Mouse (Mus musculus) left cerebral cortex, postnatal 4 days (tissue): Measurements from ENCODE around the gene Anks1. TPM values are rescaled to one million over a fixed set of nuclear protein-coding genes. Genes with fewer than 3 reads are reported as not detected.
A peak's percentile ranks its signal among the peaks of the same experiment; 100 is the strongest.

Source experiments
- DNase-seq: peaks from one replicate; pipeline ENCODE4 v3.0.0-alpha.2; 2022
- intact Hi-C: fragments of 180-260 bp; cut with DNase I; formaldehyde crosslinking; loops from one replicate; pipeline ENCODE4 v1.15.1; 2025
- total RNA-seq, 2 experiments: library from RNA; stranded (reverse); gene quantifications; 2 replicates each; pipeline ENCODE4 v1.2.3; 2021

Gene Anks1
- total RNA-seq, 2 experiments from 2014 or later: 45.5 to 46.5 TPM

DNA sequence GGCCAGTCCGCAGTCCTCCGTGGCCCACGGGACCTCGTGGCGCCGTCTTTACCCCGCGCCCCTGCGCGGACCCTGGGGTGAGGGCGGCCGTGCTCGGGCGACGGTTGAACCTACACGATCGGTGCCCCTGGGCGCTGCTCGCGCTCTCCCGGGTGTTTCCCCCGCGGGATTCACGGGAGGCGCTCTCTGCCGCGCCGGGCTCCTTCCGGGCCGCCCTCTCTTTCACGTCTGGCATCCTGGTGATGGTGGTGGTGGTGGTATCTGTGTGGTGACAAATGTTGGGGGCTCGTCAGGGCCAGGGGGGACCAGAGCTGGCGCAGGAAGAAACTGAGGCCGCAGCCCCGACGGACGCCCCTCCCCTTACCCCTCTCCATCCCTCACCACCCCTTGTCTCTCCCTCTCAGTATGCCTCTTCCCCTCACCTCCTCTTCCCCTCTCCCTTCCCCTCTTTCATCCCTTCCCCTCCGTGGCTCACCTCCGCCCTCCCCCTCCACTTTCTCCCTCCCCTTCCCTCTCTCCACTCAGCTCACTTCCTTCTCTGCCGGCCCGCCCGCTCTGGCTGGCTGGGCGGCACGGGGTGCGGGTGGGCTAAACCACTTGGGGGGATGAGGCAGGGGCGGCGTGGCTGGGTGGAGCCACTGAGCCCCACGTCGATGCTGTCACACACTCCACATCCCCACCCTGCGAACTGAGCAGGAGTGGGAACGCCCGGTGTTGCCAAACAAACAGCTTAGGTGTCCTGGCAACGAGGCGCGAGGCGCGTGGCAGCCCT lies 171.1 kb downstream of the Anks1 start, which contains the start of gene Tcp11:
Gene Tcp11 (minus strand): TSS at position 595 of the 772 bp plus-strand sequence.
- intact Hi-C loops: loop anchor here (2.0 to 10.0 kb wide), 4 partner anchors 55 to 225 kb away; partner anchors contain the start of genes Anks1 and Taf11
- DNase-seq: peak; percentile 86

DNA sequence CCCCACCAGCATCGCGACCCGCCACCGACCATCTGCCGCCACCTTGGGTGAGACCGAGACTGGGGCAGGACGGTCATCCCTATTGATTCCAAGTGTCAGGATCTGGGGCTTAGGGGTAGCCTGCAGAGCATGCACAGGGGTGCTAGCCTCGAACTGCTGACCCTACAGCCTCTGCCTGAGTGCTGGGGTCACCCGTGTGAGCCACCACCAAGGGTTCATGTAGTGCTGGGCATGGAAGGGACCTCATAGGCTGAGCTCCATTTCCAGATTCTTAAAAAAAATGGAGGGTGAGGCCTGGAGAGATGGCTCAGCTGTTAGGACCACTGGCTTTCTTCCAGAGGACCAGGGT lies 171.7 kb downstream of the Anks1 start:
- intact Hi-C loops: loop anchor here (2.0 to 10.0 kb wide), 4 partner anchors 54 to 224 kb away; partner anchors contain the start of genes Anks1 and Taf11
- DNase-seq: no peak

DNA sequence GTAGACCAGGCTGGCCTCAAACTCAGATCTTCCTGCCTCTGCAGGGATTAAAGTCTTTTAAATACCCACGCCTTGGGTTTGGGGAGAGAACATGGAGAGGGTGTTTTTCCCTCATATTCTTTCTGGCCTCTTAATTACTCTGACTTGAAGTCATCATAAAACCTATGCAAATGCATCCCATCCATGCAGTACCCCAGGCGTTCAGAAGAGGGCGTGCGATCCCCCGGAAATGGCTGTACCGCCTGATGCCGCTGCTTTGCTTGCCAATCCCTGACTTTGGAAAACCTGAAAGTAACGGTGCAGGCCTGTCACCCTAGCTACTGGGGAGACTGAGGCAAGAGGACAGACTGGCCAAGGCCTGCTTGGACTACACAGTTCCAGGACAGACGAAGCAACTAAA lies 172.3 kb downstream of the Anks1 start:
- peak; percentile 53 for DNase-seq
- intact Hi-C loops: loop anchor here (2.0 to 10.0 kb wide), 4 partner anchors 53 to 223 kb away; partner anchors contain the start of genes Anks1 and Taf11

DNA sequence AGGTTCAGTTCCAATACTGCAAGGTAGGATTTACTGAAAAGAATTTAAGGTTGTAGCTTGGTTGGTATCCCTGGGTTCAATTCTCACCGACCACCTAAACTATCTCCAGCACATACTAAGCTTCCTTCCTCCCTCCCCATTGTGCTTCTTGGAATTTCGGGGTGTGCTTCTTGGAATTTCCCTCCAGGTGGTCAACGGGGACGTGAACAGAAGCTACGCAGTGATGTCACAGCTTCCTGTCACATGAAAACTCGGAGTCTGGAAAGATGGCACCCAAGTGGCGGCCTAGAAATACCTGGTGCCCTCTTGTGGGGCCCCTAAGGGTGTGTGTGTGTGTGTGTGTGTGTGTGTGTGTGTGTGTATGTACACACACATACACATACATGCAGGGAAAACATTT lies 172.8 kb downstream of the Anks1 start:
- no peak for DNase-seq
- intact Hi-C loops: loop anchor here (2.0 to 10.0 kb wide), 4 partner anchors 53 to 223 kb away; partner anchors contain the start of genes Anks1 and Taf11

DNA sequence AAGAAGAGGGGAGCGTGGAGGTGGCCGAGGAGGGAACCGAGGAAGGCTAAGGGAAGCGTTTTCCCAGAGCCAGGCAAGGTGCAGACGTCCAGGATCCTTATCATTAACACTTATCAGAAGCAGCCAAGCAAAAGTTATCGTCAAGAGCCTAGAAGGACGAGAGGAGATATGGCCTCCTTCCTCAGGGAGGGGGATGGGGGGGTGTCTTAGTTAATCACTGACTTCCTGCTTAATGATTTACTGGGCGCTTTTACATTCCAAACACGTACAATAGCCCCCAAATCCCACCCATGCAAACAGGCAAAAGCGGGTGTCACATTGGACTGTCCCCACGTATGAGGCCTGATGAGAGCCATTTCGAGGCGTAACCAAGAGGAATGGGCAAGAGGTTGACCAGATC lies 173.8 kb downstream of the Anks1 start:
- intact Hi-C loops: loop anchor here (5.0 to 10.0 kb wide), 3 partner anchors 52 to 222 kb away; no protein-coding TSS in a partner anchor

DNA sequence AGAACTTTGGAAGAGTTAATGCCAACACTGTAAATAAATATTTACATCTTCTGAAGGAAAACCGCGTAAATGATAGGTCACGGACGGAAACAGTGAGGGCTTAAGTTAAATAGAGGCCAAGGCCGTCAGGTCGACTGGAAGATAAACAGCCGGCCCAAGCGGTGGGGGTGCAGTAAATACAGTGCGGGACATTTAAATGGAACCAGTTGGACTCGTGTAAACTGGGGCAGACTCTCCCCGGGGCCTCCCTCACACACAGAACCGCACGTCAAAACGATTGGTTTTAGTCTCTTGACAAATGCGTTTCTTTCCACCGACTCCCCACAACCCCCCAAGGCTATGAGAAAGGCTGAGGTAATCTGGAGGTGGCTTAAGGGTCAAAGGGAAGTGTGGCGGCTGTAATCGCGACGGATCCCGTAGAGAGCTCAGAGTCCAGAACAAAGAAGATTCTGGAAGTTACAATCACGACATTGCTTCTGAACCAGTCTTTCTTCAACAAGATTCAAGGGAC lies 175.3 kb downstream of the Anks1 start:
- intact Hi-C loops: loop anchor here (5.0 to 10.0 kb wide), 3 partner anchors 50 to 220 kb away; no protein-coding TSS in a partner anchor
- DNase-seq: no peak

More for the DNA sequence above, 173.8 kb downstream of the Anks1 start:
- no peak for DNase-seq

DNA sequence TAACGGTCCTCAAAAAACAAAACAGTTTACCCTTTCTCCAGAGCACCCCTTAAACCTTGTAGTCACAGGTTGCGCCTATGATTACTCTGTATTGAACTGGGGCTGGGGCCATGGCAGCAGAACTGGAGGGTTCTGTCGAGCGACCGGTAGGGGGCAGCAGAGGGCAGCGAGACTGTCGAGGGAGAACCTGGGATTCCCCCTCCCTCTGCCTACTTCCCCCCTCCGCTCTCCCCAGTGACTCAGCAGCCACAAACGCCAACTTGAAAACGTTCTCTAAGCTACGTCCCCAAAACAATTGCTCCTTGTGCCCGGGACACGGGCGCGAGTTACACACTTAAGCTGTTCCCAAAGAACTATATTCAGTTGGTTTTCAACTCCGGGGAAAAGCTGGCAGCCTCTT lies 175.9 kb downstream of the Anks1 start:
- intact Hi-C loops: loop anchor here (5.0 to 10.0 kb wide), 3 partner anchors 50 to 220 kb away; no protein-coding TSS in a partner anchor

DNA sequence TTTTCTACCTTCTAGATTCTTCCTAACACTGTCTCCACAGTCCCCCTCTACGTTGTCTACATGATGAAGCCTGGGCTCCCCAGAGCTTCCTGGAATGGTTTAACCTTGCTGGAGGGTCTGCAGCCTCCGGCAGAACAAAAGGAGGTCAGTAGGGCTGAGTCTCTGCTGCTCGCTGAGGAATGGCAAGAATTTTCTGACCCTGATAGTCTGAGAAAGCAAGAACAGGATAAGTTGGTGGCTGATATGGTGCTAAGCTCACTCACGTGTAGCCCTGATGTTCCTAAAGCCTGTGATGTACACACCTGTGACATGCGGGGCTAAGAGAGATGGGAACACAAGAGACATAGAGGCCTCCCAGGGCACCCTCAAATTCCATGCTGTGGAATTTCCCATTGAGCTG lies 178.3 kb downstream of the Anks1 start:
- DNase-seq: no peak
- intact Hi-C loops: loop anchor here (10.0 kb wide), 2 partner anchors 47 to 217 kb away; no protein-coding TSS in a partner anchor

More for the DNA sequence above, 175.9 kb downstream of the Anks1 start:
- peak; percentile 94 for DNase-seq

DNA sequence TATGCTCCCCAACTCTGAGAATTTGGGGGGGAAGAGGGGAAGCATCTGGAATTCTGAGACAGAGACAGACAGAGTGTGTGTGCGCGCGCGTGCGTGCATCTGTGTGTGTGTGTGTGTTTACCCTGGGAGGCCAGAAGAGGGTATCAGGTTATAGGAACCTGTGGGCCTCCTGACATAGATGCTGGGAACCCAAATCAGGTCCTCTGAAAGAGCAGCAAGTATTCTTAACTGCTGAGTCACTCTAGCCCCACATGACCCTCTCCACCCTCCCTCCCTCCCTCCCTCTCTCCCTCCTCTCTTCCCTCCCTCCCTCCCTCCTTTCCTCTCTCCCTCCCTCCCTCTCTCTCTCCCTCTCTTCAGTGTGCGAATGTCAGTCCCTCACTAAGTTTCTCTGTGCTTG lies 179.6 kb downstream of the Anks1 start:
- DNase-seq: no peak
- intact Hi-C loops: loop anchor here (10.0 kb wide), 2 partner anchors 46 to 216 kb away; no protein-coding TSS in a partner anchor

DNA sequence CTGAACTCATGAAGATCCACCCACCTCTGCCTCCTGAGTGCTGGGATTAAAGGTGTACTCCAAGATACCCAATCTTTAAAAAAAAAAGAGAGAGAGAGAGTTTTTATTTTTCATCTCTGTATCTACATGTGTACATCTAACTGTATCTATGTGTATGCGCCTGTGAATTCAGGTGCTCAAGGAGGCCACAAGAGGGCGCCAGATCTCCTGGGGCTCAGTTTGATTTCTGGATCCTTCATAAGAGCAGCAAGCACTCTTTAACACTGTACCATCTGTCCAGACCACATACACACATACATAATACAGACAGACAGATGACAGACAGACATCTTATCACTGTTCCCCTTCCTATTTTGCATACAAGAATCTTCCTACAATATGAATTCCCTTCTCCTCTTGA lies 183.2 kb downstream of the Anks1 start:
- no peak for DNase-seq
- intact Hi-C loops: no loop called here

DNA sequence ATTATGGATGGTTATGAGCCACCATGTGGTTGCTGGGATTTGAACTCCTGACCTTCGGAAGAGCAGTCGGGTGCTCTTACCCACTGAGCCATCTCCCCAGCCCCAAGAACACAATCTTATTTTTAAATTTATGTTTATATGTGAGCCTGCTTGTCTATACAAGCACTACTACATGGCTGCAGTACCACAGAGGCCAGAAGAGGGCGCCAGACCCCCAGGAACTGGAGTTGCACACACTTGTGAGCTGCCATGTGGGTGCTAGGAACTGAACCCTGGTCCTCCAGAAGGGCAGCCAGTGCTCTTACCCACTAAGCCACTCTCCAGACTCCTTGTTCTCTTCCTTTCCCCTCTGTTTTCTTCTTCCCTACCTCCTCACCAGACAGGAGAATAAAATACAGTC lies 184.7 kb downstream of the Anks1 start:
- DNase-seq: no peak
- intact Hi-C loops: no loop called here

DNA sequence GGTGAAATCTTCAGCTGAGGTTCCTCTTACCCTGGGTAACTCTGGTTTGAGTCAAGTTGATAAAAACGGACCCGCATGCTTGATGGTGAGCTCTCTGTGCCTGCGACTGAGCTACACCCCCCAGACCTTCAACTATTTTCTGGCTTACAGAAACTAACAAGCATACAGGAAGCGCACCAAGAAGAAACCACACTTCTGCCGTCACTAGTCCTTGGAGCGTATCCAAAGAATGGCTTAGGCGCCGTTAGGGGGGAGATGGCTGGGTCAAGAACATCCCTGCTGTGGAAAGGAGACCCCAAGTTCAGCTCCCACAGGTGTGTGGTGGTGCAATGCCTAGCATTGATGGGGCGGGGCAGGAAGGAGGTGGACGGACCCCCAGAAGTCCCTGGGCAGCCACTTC lies 187.3 kb downstream of the Anks1 start:
- intact Hi-C loops: no loop called here

DNA sequence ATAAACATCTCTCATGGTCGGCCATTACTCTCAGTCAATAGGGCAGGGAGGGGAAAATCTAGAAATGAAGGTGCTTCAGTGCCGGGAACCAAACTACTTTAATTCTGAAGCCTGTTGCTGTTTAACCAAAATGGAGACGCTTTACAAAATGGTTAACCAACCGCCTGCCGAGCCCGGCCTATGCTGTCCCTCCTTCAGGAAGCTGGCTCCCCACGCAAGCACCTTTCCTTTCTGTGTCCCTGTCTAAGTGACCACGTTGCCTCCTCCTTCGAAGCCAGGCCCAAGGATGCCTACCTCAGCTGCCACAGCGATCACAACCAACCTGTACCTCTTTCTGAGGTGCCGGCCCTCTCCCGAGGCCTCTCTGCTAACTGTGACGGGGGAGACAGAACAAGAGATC lies 188.2 kb downstream of the Anks1 start:
- no peak for DNase-seq

More for the DNA sequence above, 187.3 kb downstream of the Anks1 start:
- DNase-seq: no peak

DNA sequence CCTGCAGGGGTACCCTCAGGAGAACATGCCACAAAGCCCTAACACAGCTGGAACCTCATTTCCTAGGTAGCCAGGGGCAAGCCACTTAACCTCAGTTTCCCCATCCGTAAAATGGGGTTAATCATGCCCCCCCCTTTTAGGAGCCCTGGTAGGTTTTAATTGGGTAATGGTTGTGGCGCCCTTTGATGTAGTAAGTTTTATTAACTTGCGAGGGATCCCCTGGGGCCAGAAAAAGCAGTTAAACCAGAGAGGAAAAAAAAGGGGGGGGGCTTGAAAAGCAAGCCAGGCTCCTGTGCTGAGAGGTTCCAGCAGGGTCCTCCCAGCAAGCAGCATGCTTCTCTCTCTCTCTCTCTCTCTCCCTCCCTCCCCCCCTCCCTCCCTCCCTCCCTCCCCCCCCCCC lies 190.0 kb downstream of the Anks1 start:
- intact Hi-C loops: no loop called here
- DNase-seq: no peak

More for the DNA sequence above, 188.2 kb downstream of the Anks1 start:
- intact Hi-C loops: no loop called here

DNA sequence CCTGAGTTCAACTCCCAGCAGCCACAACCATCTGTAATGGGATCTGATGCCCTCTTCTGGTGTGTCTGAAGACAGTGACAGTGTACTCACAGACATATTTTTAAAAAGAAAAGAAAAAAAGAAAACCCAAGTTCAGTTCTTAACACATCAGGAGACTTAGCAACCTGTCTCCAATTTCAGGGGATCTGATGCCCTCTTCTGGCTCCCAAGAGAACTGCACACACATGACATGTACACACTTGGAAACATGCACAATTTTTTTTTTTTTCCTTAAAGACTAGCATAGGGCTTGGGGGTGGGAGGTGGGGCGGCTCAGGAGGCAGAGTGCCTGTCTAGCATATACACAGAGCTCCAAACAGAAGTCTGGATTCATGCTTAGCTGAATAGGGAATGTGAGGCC lies 191.6 kb downstream of the Anks1 start:
- intact Hi-C loops: no loop called here
- no peak for DNase-seq

DNA sequence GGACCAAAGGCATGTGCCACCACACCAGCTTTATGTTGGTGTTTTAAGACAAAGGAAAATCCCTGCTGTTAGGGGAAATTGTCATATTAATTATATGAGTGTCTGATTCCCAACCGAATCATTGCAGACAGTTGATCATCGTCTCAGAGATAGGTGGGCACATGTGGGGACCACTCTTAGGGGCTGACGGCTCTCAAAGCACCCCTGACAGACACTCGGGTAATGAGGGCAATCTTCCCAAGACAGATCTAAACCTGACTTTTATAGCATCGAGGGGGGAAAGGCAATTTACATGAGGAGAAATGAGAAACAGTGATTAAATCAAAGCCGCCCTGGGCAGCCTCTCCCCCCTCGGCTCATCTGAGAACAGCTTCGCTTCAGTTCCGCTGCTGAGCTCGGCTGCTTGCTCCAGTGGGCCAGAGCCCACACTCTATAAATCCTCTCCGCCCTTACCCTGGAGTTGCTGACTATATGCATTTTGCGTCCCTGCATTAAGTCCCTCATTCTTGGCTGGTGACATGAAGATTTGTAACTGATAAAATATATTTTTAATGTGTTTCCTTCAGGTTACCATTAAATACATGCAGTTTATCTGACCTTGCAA lies 192.3 kb downstream of the Anks1 start:
- no peak for DNase-seq
- intact Hi-C loops: no loop called here

DNA sequence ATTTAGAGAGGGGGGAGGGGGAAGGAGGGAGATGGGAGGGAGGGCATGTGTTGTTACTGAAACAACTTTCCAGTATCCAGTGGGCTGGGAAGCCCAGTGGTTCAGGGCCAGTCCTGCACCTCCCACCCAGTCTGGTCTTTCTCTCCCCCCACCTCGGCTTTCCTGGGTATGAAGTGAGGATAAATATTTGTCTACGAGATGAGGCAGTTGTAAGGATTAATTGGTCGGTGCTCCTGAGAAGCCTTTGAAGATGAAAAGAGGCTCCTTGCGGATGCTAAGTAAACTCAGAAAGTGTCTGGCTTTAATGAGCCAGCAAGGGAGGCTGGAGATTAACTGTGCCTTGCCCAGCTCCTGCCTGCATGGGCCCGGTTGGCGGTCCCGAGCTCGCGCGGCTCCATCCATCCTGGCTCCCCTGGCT lies 192.8 kb downstream of the Anks1 start:
- DNase-seq: no peak
- intact Hi-C loops: no loop called here

DNA sequence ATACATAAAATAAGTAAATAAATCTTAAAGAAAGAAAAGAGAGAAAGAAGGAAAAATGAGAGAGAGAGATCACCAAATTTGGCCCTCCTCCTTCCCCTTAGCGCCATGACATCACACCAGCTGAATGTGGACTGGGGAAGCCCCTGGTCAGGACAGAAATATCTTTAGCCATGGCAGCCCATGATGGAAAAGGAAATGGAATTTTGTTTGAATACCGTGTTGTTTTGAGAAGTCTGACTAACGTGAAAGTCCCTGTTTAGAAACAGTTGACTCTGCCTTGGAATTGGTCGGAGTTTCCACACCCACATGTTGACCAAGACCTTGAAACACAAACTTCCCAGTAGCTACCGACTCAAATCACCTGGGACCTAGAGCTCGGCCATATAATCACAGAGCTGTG lies 195.3 kb downstream of the Anks1 start:
- intact Hi-C loops: no loop called here
- DNase-seq: no peak

DNA sequence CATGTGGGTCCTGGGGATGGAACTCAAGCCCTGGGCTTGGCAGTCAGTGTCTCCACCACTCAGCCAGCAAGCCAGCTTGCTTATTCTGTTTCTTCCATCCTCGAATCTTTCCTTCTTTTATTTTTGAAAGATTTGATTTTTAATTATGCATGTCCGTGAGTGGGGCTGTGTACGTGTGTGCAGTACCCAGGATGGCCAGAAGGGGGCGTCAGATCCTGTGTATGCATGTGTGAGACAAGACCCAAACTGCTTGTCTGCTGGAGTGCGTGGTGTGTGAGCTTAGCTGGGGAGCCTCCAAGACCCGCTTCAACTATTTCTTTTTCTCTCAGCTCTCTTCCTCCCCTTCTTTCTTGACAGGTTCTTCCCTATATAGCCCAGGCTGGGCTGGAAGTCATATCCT lies 197.2 kb downstream of the Anks1 start:
- intact Hi-C loops: no loop called here

DNA sequence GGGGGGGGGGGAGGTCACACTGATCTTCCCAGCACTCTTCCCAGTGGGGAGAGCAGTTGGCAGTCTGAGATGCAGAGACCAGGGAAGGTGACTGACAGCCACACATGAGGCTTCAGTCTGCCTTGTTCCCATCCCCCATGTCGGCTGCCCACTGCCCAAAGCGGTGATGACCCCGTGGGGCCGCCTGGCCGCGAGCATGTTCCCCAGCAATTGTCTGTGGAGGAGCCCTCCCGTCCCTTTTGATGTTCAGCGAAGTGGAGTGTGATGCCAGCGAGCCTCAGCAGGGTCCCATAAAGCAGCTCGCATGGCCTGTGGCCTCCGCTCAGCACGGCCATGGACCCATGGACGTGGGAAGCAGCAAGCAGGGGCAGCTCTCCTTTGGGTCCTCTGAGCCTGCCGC lies 198.2 kb downstream of the Anks1 start:
- intact Hi-C loops: no loop called here
- DNase-seq: no peak

More for the DNA sequence above, 197.2 kb downstream of the Anks1 start:
- peak; percentile 24 for DNase-seq

DNA sequence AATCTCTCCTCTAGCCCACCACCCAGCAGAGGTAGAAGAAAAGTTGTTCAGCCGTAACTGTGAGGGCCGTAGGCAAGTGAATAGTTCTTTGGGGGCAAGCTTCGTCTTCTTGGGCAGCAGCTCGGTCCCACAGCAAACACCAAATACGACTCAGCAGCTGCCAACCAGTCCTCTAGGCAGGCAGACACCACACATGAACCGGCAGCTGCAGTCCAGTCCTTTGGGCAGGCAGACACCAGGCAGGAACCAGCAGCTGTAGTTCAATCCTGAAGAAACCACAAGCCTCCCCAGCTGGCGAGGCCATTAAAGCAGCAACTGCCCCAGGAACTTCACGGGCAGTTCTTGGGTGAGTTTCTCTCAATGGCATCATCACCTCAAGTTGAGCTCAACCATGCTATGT lies 203.2 kb downstream of the Anks1 start:
- DNase-seq: no peak
- intact Hi-C loops: no loop called here
